Mouse (Mus musculus) small intestine, adult 2 months (tissue): ENCODE measurements around the gene Zdhhc9. TPM values are rescaled to one million over a fixed set of nuclear protein-coding genes. Genes with fewer than 3 reads are reported as not detected.

ENCODE experiments used
- H3K27ac ChIP-seq: fragments of 200-500 bp; 2 replicates; pipeline ENCODE4 v1.5.1; 2012; ENCODE audit warnings: low read depth, low read length, control low read depth, inconsistent platforms; ENCODE audit not compliant: insufficient read depth
- H3K27me3 ChIP-seq: fragments of 200-500 bp; 2 replicates; pipeline ENCODE4 v1.6.1; 2012; ENCODE audit warnings: mild to moderate bottlenecking, moderate library complexity, low read length, inconsistent platforms; ENCODE audit not compliant: control insufficient read depth, insufficient read depth
- H3K36me3 ChIP-seq: fragments of 200-500 bp; 2 replicates; pipeline ENCODE4 v1.6.1; 2012; ENCODE audit warnings: mild to moderate bottlenecking, low read length, control low read depth, inconsistent platforms; ENCODE audit not compliant: control insufficient read depth, insufficient read depth
- H3K4me1 ChIP-seq: fragments of 200-500 bp; 2 replicates; pipeline ENCODE4 v1.6.1; 2012; ENCODE audit warnings: low read length, inconsistent platforms, mixed read lengths; ENCODE audit not compliant: control insufficient read depth, insufficient read depth, insufficient read length
- H3K4me3 ChIP-seq: fragments of 200-500 bp; 2 replicates; pipeline ENCODE4 v1.5.1; 2012; ENCODE audit warnings: low read depth, mild to moderate bottlenecking, control low read depth, inconsistent platforms, low read length, moderate library complexity
- CTCF ChIP-seq: fragments of 200-500 bp; IDR thresholded peaks from 2 replicates; pipeline ENCODE4 v1.5.1; 2012; ENCODE audit warnings: low read depth, mild to moderate bottlenecking, control low read depth, inconsistent platforms, low read length, moderate library complexity, mixed read lengths; ENCODE audit not compliant: insufficient replicate concordance, insufficient read length; ENCODE audit errors: extremely low read depth
- POLR2A ChIP-seq: fragments of 200-500 bp; IDR thresholded peaks from 2 replicates; pipeline ENCODE4 v1.6.1; 2012; ENCODE audit warnings: low read depth, mild to moderate bottlenecking, control low read depth, inconsistent platforms, low read length, moderate library complexity
- WGBS: fragments of 180-500 bp; shearing (Covaris S2); methylation state at CpG from one replicate; pipeline ENCODE4 v1.1.7; 2018; 5-methylcytosine and 5-hydroxymethylcytosine counted together
- polyA plus RNA-seq: library from polyadenylated mRNA; depleted of rRNA; stranded (reverse); fragments of >200 nt; gene quantifications from 2 replicates; pipeline ENCODE4 v1.2.3, GENCODE M21; 2012

Zdhhc9 gene
- polyA plus RNA-seq, 1 experiment, result 36.2 TPM

GRCm38 (mm10) chrX:48181844-48182243 lies 26.8 kb downstream of the Zdhhc9 start:
- Histone ChIP-seq H3K4me3 (no peak overlapping the region), H3K27ac (no peak overlapping the region), H3K4me1 (0 out of 2 replicates have a peak, but pooled peaks cover 2% of the 10 kb centered on the region), H3K27me3 (no peaks in the 10 kb centered on the region), H3K36me3 (peaks cover 22% of the 10 kb centered on the region)
- 84% methylated on average over 6 of the region's 6 CpGs for WGBS
- TF ChIP-seq POLR2A, result no peak
- TF ChIP-seq CTCF, result no peak

GRCm38 (mm10) chrX:48170368-48170767 lies 38.3 kb downstream of the Zdhhc9 start:
- no peak overlapping the region for H3K27ac ChIP-seq
- no peaks in the 10 kb centered on the region for H3K4me1 ChIP-seq
- H3K36me3 ChIP-seq, result peaks cover 11% of the 10 kb centered on the region
- 61% methylated on average over 1 of the region's 1 CpGs for WGBS
- H3K4me3 ChIP-seq, result no peak overlapping the region
- H3K27me3 ChIP-seq, result no peaks in the 10 kb centered on the region
- TF ChIP-seq CTCF (no peak), POLR2A (no peak)

- 79% methylated on average over 1 of the region's 1 CpGs for WGBS
- Histone ChIP-seq H3K36me3 (peaks cover 11% of the 10 kb centered on the region), H3K4me1 (no peaks in the 10 kb centered on the region), H3K27me3 (no peaks in the 10 kb centered on the region), H3K27ac (no peak overlapping the region), H3K4me3 (no peak overlapping the region)
- TF ChIP-seq CTCF, result no peak
- TF ChIP-seq POLR2A, result no peak
Observed at GRCm38 (mm10) chrX:48169892-48170291, 38.8 kb downstream of the Zdhhc9 start.

GRCm38 (mm10) chrX:48158229-48158919 lies 50.3 kb downstream of the Zdhhc9 start:
- no peaks in the 10 kb centered on the region for H3K36me3 ChIP-seq
- H3K4me3 ChIP-seq, result no peak overlapping the region
- TF ChIP-seq CTCF, result no peak
- TF ChIP-seq POLR2A, result no peak
- H3K4me1 ChIP-seq, result no peaks in the 10 kb centered on the region; the same call in 1 of the 2 replicates
- no peak overlapping the region for H3K27ac ChIP-seq
- no peaks in the 10 kb centered on the region for H3K27me3 ChIP-seq
- WGBS, result 65% methylated on average over 11 of the region's 11 CpGs

- Histone ChIP-seq H3K27ac (no peak overlapping the region), H3K4me3 (no peak overlapping the region), H3K27me3 (no peaks in the 10 kb centered on the region), H3K4me1 (no peaks in the 10 kb centered on the region; the same call in 1 of the 2 replicates), H3K36me3 (no peaks in the 10 kb centered on the region)
- WGBS, result 80% methylated on average over 8 of the region's 8 CpGs
- no peak for TF ChIP-seq CTCF
- no peak for TF ChIP-seq POLR2A
Observed at GRCm38 (mm10) chrX:48157396-48157795, 51.3 kb downstream of the Zdhhc9 start.

GRCm38 (mm10) chrX:48155489-48155888 lies 53.2 kb downstream of the Zdhhc9 start:
- no peak for TF ChIP-seq CTCF
- TF ChIP-seq POLR2A, result no peak
- no peak overlapping the region for H3K27ac ChIP-seq
- H3K27me3 ChIP-seq, result no peaks in the 10 kb centered on the region
- no peaks in the 10 kb centered on the region for H3K36me3 ChIP-seq
- WGBS, result 86% methylated on average over 6 of the region's 6 CpGs
- H3K4me3 ChIP-seq, result no peak overlapping the region
- H3K4me1 ChIP-seq, result no peaks in the 10 kb centered on the region; the same call in 1 of the 2 replicates

- H3K4me3 ChIP-seq, result no peak overlapping the region
- H3K36me3 ChIP-seq, result no peaks in the 10 kb centered on the region
- 59% methylated on average over 2 of the region's 2 CpGs for WGBS
- TF ChIP-seq POLR2A (no peak), CTCF (no peak)
- H3K27me3 ChIP-seq, result no peaks in the 10 kb centered on the region
- no peaks in the 10 kb centered on the region; the same call in 1 of the 2 replicates for H3K4me1 ChIP-seq
- H3K27ac ChIP-seq, result no peak overlapping the region
Observed at GRCm38 (mm10) chrX:48153949-48154348, 54.7 kb downstream of the Zdhhc9 start.
